Mouse (Mus musculus) gastrocnemius, postnatal 4 days (tissue): ENCODE results near the gene Rab4a. TPM values are rescaled to one million over a fixed set of nuclear protein-coding genes. Genes with fewer than 3 reads are reported as not detected.
A peak's percentile ranks its signal among the peaks of the same experiment; 100 is the strongest.

Experiments
- DNase-seq, 2 experiments: peaks; one replicate each; pipeline ENCODE4 v3.0.0; 2021 to 2022; ENCODE audit warnings: low spot score in 2 of 2, mixed read lengths in 2 of 2
- long read RNA-seq, 2 experiments: library from polyadenylated mRNA; stranded (forward); transcript quantifications; one replicate each; pipeline ENCODE4 v2.0.0; 2021
- total RNA-seq, 2 experiments: library from RNA; stranded (reverse); gene quantifications; 2 replicates each; pipeline ENCODE4 v1.2.3; 2021

Rab4a gene
- 10 to 100 TPM; 14.2 to 14.3 TPM for total RNA-seq
- long read RNA-seq, experiment 1, transcript Rab4a-202 (8 exons, 1,419 nt): major isoform, 21 of 31 reads
- long read RNA-seq, experiment 1, partial matches to known transcripts: 2 of 31 reads
- long read RNA-seq, experiment 1, other reads (novel, unspliced or antisense): 8 of 31 reads
- long read RNA-seq, experiment 2, transcript Rab4a-202 (8 exons, 1,419 nt): major isoform, 16 of 23 reads
- long read RNA-seq, experiment 2, partial matches to known transcripts: 0 of 23 reads
- long read RNA-seq, experiment 2, other reads (novel, unspliced or antisense): 6 of 23 reads

- DNase-seq: peak; percentile 77 to 88
Measured at GRCm38 (mm10) chr8:123805718-123806373, at the start of gene Rab4a. Rab4a (plus strand) TSS chr8:123805985.

GRCm38 (mm10) chr8:123756901-123757300, 48.9 kb upstream of the Rab4a start:
- no peak for DNase-seq

- DNase-seq: no peak
Measured at GRCm38 (mm10) chr8:123758935-123759334, 46.9 kb upstream of the Rab4a start.

- DNase-seq: no peak
Measured at GRCm38 (mm10) chr8:123759933-123760332, 45.9 kb upstream of the Rab4a start.

GRCm38 (mm10) chr8:123760579-123760978, 45.2 kb upstream of the Rab4a start:
- DNase-seq: no peak

- DNase-seq: peak in 1 of 2 experiments; percentile 29
Measured at GRCm38 (mm10) chr8:123761266-123761882, 44.4 kb upstream of the Rab4a start.

GRCm38 (mm10) chr8:123761883-123762270, 43.9 kb upstream of the Rab4a start:
- DNase-seq: no peak

GRCm38 (mm10) chr8:123763355-123763754, 42.4 kb upstream of the Rab4a start:
- peak in 1 of 2 experiments; percentile 50 for DNase-seq

GRCm38 (mm10) chr8:123764671-123765070, 41.1 kb upstream of the Rab4a start:
- no peak for DNase-seq

GRCm38 (mm10) chr8:123766516-123766915, 39.3 kb upstream of the Rab4a start:
- DNase-seq: no peak

- DNase-seq: no peak
Measured at GRCm38 (mm10) chr8:123767874-123768273, 37.9 kb upstream of the Rab4a start.

- DNase-seq: peak in 1 of 2 experiments; percentile 55
Measured at GRCm38 (mm10) chr8:123768492-123769356, 37.1 kb upstream of the Rab4a start.

GRCm38 (mm10) chr8:123773468-123773867, 32.3 kb upstream of the Rab4a start:
- DNase-seq: no peak

- no peak for DNase-seq
Measured at GRCm38 (mm10) chr8:123774491-123774890, 31.3 kb upstream of the Rab4a start.

GRCm38 (mm10) chr8:123777319-123777718, 28.5 kb upstream of the Rab4a start:
- no peak for DNase-seq

GRCm38 (mm10) chr8:123780471-123780870, 25.3 kb upstream of the Rab4a start:
- no peak for DNase-seq

- no peak for DNase-seq
Measured at GRCm38 (mm10) chr8:123781256-123781655, 24.5 kb upstream of the Rab4a start.

- peak; percentile 43 to 83 for DNase-seq
Measured at GRCm38 (mm10) chr8:123783525-123784249, 22.1 kb upstream of the Rab4a start.

- DNase-seq: no peak
Measured at GRCm38 (mm10) chr8:123786166-123786565, 19.6 kb upstream of the Rab4a start.

- no peak for DNase-seq
Measured at GRCm38 (mm10) chr8:123786644-123787043, 19.1 kb upstream of the Rab4a start.
